Mouse (Mus musculus) fat pad, adult 2 months (tissue): ENCODE measurements around the gene Nckap5l.

Experiments used
- DNase-seq: peaks from one replicate; pipeline ENCODE4 v3.0.0-alpha.2; 2011; ENCODE audit warnings: low read depth, low spot score; ENCODE audit errors: extremely low read depth

Gene Nckap5l

DNA sequence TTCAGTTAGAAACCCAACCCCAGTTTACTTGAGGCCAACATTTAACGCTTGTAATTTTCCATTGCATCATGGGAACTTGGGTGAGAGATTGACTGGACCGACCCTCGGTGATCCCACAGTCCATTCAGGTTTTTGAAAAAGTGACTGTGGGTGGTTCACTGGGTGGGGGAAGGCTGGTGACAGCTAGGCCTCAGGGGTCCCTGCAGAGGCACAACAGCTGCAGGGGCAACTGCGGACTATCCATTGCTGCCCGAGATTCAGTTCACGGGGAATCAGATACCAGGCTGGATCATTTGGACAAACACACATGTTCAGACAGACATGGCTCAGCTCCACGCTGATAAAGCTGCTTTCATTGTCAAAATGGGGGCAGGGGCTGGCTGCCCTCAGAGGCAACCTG, 26.0 kb downstream of the Nckap5l start:
- DNase-seq: no peak

GRCm38 (mm10) chr15:99431063-99431462, 26.5 kb downstream of the Nckap5l start:
- DNase-seq: no peak

- DNase-seq: no peak
Measured at GRCm38 (mm10) chr15:99430394-99430793, 27.2 kb downstream of the Nckap5l start.

DNA sequence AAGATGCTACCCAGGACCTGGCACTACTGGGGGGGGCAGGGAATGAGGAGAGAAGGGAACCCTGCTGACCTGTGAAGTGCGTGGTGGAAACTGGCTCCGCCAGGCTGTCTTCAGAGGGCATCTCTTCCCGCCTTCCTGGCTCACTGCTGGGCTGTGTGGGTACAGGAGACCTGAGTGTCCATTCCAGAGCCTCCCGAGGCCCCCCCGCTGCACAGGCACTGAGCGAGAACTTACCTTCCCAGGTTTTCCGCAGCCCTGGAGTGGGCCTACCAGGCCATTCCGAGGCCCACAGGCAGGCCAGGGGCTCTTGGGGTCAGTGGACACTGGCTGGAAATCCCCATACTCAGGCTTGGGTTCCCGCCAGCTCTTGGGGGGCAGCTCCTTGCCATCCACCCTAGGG, 33.7 kb downstream of the Nckap5l start:
- DNase-seq: no peak

GRCm38 (mm10) chr15:99423131-99423530, 34.4 kb downstream of the Nckap5l start:
- no peak for DNase-seq

DNA sequence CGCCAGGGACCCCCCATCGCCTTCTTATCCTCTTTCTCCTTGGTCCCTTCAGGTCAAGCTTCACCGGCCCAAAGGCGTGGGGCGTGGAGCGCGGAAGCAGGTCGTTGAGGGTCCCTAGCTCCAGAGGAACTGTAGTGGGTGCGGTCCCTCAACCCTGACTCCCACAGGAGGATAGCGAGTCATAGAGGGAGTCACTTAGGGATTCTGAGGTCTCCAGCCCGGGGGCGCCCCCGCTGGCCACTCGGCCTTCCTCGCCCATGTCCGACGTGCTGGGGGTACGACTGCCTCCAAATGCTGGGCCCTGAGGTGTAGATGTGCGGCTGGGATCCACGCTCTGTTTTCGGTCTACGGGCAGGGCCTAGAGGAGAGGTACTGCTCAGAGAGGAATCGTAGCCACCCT, 35.0 kb downstream of the Nckap5l start:
- no peak for DNase-seq

- DNase-seq: no peak
Measured at GRCm38 (mm10) chr15:99421676-99422075, 35.9 kb downstream of the Nckap5l start.

GRCm38 (mm10) chr15:99421152-99421551, 36.4 kb downstream of the Nckap5l start:
- DNase-seq: no peak

- no peak for DNase-seq
Measured at GRCm38 (mm10) chr15:99420521-99421014, 37.0 kb downstream of the Nckap5l start.

GRCm38 (mm10) chr15:99420101-99420500, 37.4 kb downstream of the Nckap5l start:
- no peak for DNase-seq

DNA sequence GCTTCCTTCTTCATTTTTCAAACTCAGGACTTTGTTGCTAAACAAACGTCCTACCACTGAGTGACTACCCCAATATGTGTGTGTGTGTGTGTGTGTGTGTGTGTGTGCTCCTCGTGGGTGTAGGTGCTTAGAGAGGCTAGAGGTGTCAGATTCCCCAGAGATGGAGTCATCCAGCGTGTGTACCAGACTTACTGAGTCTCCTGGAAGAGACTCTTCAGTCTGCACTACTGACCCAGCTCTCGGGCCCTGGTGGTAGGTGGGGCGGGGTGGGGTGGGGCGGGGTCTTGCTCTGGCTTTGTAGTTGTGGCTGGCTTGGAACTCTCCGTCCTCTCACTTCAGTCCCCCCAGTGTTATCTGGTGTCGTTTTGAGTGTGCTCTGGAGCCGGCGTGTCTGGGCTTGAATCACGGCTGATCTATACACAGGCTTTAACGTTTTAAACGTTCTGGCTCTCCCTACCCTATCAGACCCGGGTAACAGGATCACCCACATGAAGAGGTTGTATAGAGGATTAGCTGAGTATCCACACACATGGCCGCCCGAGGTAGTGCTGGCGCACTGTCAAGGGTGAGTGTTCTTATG, 39.8 kb downstream of the Nckap5l start:
- DNase-seq: no peak

DNA sequence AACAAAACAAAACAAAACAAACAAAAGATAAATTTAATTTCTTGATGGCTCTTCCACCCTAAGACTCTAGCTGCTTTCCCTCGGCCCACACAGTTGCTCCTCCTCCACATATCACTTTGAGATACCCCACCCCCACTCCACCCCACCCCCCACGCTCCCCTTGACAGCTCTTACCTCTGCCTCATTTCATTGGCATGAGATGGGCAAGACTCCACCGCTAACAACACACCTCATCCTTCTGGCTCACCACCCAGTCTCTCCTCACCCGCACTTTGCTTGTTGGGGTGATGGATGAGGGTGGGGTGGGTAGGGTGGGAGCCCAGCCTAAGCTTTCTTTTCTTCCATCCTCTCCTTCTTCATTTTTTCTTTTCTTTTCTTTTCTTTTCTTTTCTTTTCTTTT, 40.6 kb downstream of the Nckap5l start:
- DNase-seq: no peak

DNA sequence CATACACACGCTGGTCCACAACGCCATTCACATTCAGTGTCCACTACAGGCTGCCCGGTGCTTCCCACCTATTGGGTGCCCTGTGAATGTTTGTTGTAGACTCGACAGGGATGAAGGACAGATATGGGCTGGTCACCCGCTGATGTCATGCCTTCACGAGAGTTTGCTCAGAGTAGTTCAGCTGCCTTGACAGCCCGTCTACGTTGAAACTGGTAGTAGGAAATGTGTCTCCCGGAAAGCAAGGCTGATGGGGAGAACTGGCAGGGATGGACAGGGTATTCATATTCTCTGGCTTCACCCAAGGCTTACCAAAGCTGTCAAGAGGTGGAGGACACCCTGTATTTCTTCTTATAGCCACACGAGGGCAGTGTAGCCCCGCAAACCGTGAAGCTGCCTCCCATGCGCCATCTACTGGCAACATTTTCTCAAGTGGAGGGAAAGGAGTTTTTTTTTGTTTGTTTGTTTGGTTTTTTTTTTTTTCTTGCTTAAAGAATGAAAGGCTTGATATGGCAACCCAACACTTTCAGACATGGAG, 41.1 kb downstream of the Nckap5l start:
- DNase-seq: no peak

DNA sequence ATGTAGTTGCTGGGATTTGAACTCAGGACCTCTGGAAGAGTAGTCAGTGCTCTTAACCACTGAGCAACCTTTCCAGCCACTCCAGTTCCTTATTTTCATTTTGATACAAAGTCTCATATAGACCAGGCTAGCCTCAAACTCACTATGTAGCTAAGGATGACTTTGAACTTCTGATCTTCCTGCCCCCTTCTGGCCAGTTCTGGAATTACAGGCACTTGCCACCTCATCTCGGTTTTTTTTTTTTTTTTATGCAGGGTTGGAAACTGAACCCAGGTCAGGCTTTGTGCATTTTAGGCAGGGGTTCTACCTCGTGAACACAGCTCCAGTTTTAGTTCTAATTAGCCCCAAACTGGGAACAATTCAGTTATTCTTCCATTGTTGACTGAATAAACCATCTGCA, 41.8 kb downstream of the Nckap5l start:
- no peak for DNase-seq

- no peak for DNase-seq
Measured at GRCm38 (mm10) chr15:99411747-99412146, 45.8 kb downstream of the Nckap5l start.

DNA sequence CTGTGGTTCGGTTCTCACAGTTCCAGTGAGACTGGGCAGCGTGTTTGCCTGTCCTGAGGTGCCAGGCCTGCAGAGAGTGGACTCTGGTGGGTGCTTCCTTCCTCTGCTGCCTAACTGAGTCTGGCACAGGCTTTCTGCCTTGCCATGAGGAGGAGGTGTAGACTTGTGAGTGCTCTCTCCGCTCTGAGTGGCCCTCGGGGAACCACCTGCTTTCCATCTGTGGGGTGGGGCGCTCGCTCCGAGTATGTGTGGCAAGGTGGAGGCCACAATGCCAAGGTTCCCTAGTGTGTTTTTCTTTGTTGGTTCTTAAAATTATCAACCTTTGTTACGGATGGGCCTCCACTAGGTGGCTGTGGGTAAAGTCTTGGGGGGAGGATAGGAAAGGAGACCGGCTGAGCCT, 48.7 kb downstream of the Nckap5l start:
- no peak for DNase-seq

GRCm38 (mm10) chr15:99406986-99407570, 50.5 kb downstream of the Nckap5l start:
- no peak for DNase-seq

DNA sequence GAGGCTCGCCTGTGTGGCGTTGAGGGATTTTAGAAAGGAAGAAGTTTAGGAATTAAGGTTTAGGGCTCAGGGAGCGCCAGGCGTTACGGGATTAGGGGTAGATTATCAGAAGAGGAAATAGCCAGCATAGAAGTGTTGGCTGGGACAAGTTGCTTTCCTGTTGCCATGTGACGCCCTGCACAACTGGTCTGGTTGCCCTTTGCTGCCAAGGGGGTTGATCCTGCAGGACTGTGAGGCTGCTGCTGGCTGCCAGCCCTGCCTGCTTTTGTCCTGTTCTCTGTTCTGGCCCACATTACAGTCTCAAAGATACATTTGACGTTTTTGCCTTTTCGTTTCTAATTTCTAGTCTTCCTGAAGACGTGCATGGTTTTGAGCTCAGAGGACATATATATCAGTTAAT, 52.4 kb downstream of the Nckap5l start:
- no peak for DNase-seq

- no peak for DNase-seq
Measured at GRCm38 (mm10) chr15:99403159-99403889, 54.2 kb downstream of the Nckap5l start.

- no peak for DNase-seq
Measured at GRCm38 (mm10) chr15:99400602-99401001, 56.9 kb downstream of the Nckap5l start.

- no peak for DNase-seq
Measured at GRCm38 (mm10) chr15:99399503-99400245, 57.9 kb downstream of the Nckap5l start.
